Mouse (Mus musculus) cerebellum, adult 2 months (tissue): ENCODE data around the gene Sowahc. TPM values are rescaled to one million over a fixed set of nuclear protein-coding genes. Genes with fewer than 3 reads are reported as not detected.

ENCODE experiments used
- DNase-seq, 2 experiments: peaks; one replicate each; pipeline ENCODE4 v3.0.0; 2021
- H3K27ac ChIP-seq: fragments of 200-500 bp; 2 replicates; pipeline ENCODE4 v1.5.1; 2012; ENCODE audit warnings: low read length, control low read depth, inconsistent platforms; ENCODE audit not compliant: insufficient read depth
- H3K27me3 ChIP-seq: fragments of 200-500 bp; 2 replicates; pipeline ENCODE4 v1.6.1; 2012; ENCODE audit warnings: inconsistent platforms, mild to moderate bottlenecking, low read length, moderate library complexity; ENCODE audit not compliant: control insufficient read depth, insufficient read depth
- H3K4me1 ChIP-seq: fragments of 200-500 bp; 2 replicates; pipeline ENCODE4 v1.6.1; 2011; ENCODE audit warnings: low read length; ENCODE audit not compliant: control insufficient read depth, insufficient read depth
- H3K4me3 ChIP-seq: fragments of 200-500 bp; replicated peaks from 2 replicates; pipeline ENCODE3; 2011; ENCODE audit warnings: mild to moderate bottlenecking, low read depth, low read length, control low read depth; ENCODE audit not compliant: insufficient read depth
- CTCF ChIP-seq: fragments of 200-500 bp; IDR thresholded peaks from 2 replicates; pipeline ENCODE4 v1.5.1; 2011; ENCODE audit warnings: low read depth, mild to moderate bottlenecking, control low read depth, low read length, moderate library complexity, borderline replicate concordance; ENCODE audit not compliant: insufficient read depth
- POLR2A ChIP-seq: fragments of 200-500 bp; IDR thresholded peaks from 2 replicates; pipeline ENCODE4 v1.6.1; 2011; ENCODE audit warnings: low read length, control low read depth, borderline replicate concordance; ENCODE audit not compliant: insufficient read depth
- WGBS: fragments of 180-500 bp; shearing (Covaris S2); methylation state at CpG from one replicate; pipeline ENCODE4 v1.1.7; 2018; 5-methylcytosine and 5-hydroxymethylcytosine counted together
- polyA plus RNA-seq: library from polyadenylated mRNA; depleted of rRNA; stranded (reverse); fragments of >200 nt; gene quantifications from 2 replicates; pipeline ENCODE4 v1.2.3, GENCODE M21; 2012

Sowahc gene
- polyA plus RNA-seq, 1 experiment: 6.0 TPM

GRCm38 (mm10) chr10:59220824-59221472, 805 bp upstream of the Sowahc start:
- 1% methylated on average over 39 of the region's 39 CpGs for WGBS
- H3K4me1 ChIP-seq: 0 out of 2 replicates have a peak, but pooled peaks cover 3% of the 10 kb centered on the region
- H3K27ac ChIP-seq: no peak overlapping the region
- H3K4me3 ChIP-seq: peak overlapping the region; percentile 76
- DNase-seq: no peak
- no peaks in the 10 kb centered on the region for H3K27me3 ChIP-seq
- TF ChIP-seq POLR2A (no peak), CTCF (no peak)

- 0 out of 2 replicates have a peak, but pooled peaks cover 3% of the 10 kb centered on the region for H3K4me1 ChIP-seq
- peak; percentile 52 to 56 for DNase-seq
- H3K27ac ChIP-seq: no peak overlapping the region
- no peaks in the 10 kb centered on the region for H3K27me3 ChIP-seq
- TF ChIP-seq CTCF (no peak), POLR2A (no peak)
- peak overlapping the region; percentile 76 for H3K4me3 ChIP-seq
- whole genome bisulfite sequencing: under 1% methylated on average over 49 of the region's 49 CpGs
These were observed 733 bp downstream of the Sowahc start for GRCm38 (mm10) chr10:59222271-59223101.

- DNase-seq: no peak
- H3K4me1 ChIP-seq: 0 out of 2 replicates have a peak, but pooled peaks cover 3% of the 10 kb centered on the region
- TF ChIP-seq CTCF: no peak
- no peak for TF ChIP-seq POLR2A
- H3K27ac ChIP-seq: no peak overlapping the region
- H3K27me3 ChIP-seq: no peaks in the 10 kb centered on the region
- peak overlapping the region; percentile 76 for H3K4me3 ChIP-seq
- WGBS: 47% methylated on average over 14 of the region's 14 CpGs
These were observed 1.5 kb downstream of the Sowahc start for GRCm38 (mm10) chr10:59223301-59223700.

- TF ChIP-seq POLR2A (no peak), CTCF (no peak)
- DNase-seq: no peak
- Histone ChIP-seq H3K27me3 (no peaks in the 10 kb centered on the region), H3K4me3 (no peak overlapping the region), H3K4me1 (0 out of 2 replicates have a peak, but pooled peaks cover 3% of the 10 kb centered on the region), H3K27ac (no peak overlapping the region)
- WGBS: 90% methylated on average over 4 of the region's 4 CpGs
These were observed 2.1 kb downstream of the Sowahc start for GRCm38 (mm10) chr10:59223890-59224289.

GRCm38 (mm10) chr10:59225137-59225536, 3.4 kb downstream of the Sowahc start:
- Histone ChIP-seq H3K4me3 (no peak overlapping the region), H3K27me3 (no peaks in the 10 kb centered on the region), H3K4me1 (0 out of 2 replicates have a peak, but pooled peaks cover 3% of the 10 kb centered on the region), H3K27ac (no peak overlapping the region)
- DNase-seq: no peak
- WGBS: 97% methylated on average over 2 of the region's 2 CpGs
- TF ChIP-seq CTCF (no peak), POLR2A (no peak)

GRCm38 (mm10) chr10:59229205-59229820, 7.6 kb downstream of the Sowahc start:
- no peak overlapping the region for H3K4me3 ChIP-seq
- TF ChIP-seq POLR2A: no peak
- no peak for TF ChIP-seq CTCF
- WGBS: 61% methylated on average over 4 of the region's 4 CpGs
- no peaks in the 10 kb centered on the region for H3K27me3 ChIP-seq
- H3K27ac ChIP-seq: no peak overlapping the region
- DNase-seq: no peak
- H3K4me1 ChIP-seq: no peaks in the 10 kb centered on the region

- Histone ChIP-seq H3K4me3 (no peak overlapping the region), H3K4me1 (no peaks in the 10 kb centered on the region), H3K27me3 (no peaks in the 10 kb centered on the region), H3K27ac (no peak overlapping the region)
- no peak for DNase-seq
- WGBS: 86% methylated on average over 2 of the region's 2 CpGs
- TF ChIP-seq CTCF (no peak), POLR2A (no peak)
These were observed 13.5 kb downstream of the Sowahc start for GRCm38 (mm10) chr10:59235227-59235626.
